Mouse (Mus musculus): Measurements from ENCODE around the gene Tbata. TPM values are rescaled to one million over a fixed set of nuclear protein-coding genes. Genes with fewer than 3 reads are reported as not detected.

Gene Tbata
- polyA plus RNA-seq, 1 experiment from 2014 or later, result 1.2 TPM

DNA sequence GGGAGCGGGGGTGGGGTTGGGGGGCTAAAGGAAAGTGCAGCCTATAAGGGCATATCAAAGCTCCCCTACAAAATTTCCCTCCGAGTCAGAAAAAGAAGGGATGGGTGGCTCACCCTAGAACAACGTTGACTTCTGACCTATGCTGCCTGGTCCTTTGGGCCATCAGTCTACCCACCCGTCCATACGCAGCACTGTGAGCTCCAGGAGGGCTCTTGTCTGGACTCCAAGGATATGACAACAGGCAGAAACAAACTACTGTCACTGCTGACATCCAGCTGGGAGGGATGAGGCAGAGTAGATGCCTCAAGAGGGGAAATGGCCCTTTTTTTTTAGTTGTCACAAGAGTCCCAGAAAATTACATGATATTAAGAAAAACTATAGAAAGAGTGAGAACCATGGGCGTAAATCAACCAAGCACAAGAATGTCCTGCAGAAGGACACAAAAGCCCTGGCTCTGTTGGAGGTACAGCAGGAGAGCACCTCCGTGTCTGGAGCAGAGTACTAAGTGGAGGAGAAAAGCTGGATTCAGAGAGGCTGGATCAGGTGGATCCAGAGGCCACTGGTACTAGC is 4.6 kb downstream of the Tbata start:
- no peak overlapping the region for H3K27ac ChIP-seq (ENCODE audit: low read depth, low read length)
- ATAC-seq, result no peak
- 43% methylated on average over 7 of the region's 7 CpGs for WGBS
- peak overlapping the region; percentile 37; the same call in 1 of the 2 replicates for H3K4me2 ChIP-seq (ENCODE audit: low read length)
- H3K4me3 ChIP-seq (ENCODE audit: low read length), result no peak overlapping the region
- no peaks in the 10 kb centered on the region for H3K9me3 ChIP-seq (ENCODE audit: control insufficient read depth, low read length)
- no peaks in the 10 kb centered on the region for H3K36me3 ChIP-seq (ENCODE audit: control insufficient read depth, insufficient read depth, low read length)
- no peaks in the 10 kb centered on the region for H3K27me3 ChIP-seq (replicated peaks; ENCODE audit: control insufficient read depth, insufficient read depth, low read length)
- no peak overlapping the region for H3K9ac ChIP-seq (ENCODE audit: low read depth, low read length)
- H3K4me1 ChIP-seq (ENCODE audit: control insufficient read depth, insufficient read depth, low read depth, low read length), result no peaks in the 10 kb centered on the region

DNA sequence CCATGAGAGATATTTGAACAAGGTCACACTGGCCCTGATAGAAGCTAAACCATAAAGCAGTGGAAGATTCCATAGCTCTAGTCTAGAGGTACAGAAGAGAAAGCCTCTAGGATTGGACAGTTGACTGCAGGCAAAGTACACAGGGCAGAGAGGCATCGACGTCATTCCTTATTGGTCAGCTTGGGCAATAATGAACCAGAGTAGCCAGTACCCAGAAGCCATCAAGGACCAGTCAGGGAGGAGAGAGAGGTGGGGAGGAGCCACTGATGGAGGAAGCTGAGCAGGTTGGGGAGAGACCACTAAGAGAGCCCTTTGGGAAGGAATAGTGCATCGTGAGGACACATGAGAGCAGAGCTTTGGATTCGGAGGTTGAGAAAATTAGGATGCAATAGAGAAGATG is 6.0 kb downstream of the Tbata start:
- Histone ChIP-seq H3K36me3 (ENCODE audit: control insufficient read depth, insufficient read depth, low read length) (no peaks in the 10 kb centered on the region), H3K4me3 (ENCODE audit: low read length) (no peak overlapping the region), H3K27ac (ENCODE audit: low read depth, low read length) (no peak overlapping the region), H3K27me3 (replicated peaks; ENCODE audit: control insufficient read depth, insufficient read depth, low read length) (no peaks in the 10 kb centered on the region), H3K4me2 (ENCODE audit: low read length) (no peak overlapping the region), H3K9me3 (ENCODE audit: control insufficient read depth, low read length) (no peaks in the 10 kb centered on the region), H3K9ac (ENCODE audit: low read depth, low read length) (no peak overlapping the region), H3K4me1 (ENCODE audit: control insufficient read depth, insufficient read depth, low read depth, low read length) (no peaks in the 10 kb centered on the region)
- 85% methylated on average over 4 of the region's 4 CpGs for WGBS
- ATAC-seq, result no peak

- no peak overlapping the region for H3K4me3 ChIP-seq (ENCODE audit: low read length)
- WGBS, result 88% methylated on average over 8 of the region's 8 CpGs
- no peaks in the 10 kb centered on the region for H3K27me3 ChIP-seq (replicated peaks; ENCODE audit: control insufficient read depth, insufficient read depth, low read length)
- H3K4me1 ChIP-seq (ENCODE audit: control insufficient read depth, insufficient read depth, low read depth, low read length), result no peaks in the 10 kb centered on the region
- ATAC-seq, result no peak
- no peak overlapping the region for H3K9ac ChIP-seq (ENCODE audit: low read depth, low read length)
- no peak overlapping the region for H3K27ac ChIP-seq (ENCODE audit: low read depth, low read length)
- no peaks in the 10 kb centered on the region for H3K36me3 ChIP-seq (ENCODE audit: control insufficient read depth, insufficient read depth, low read length)
- H3K9me3 ChIP-seq (ENCODE audit: control insufficient read depth, low read length), result no peaks in the 10 kb centered on the region
- H3K4me2 ChIP-seq (ENCODE audit: low read length), result no peak overlapping the region
Observed at GRCm38 (mm10) chr10:61178687-61179086, 6.9 kb downstream of the Tbata start.

GRCm38 (mm10) chr10:61179927-61180326 is 8.2 kb downstream of the Tbata start:
- H3K4me3 ChIP-seq (ENCODE audit: low read length), result no peak overlapping the region
- no peak overlapping the region for H3K4me2 ChIP-seq (ENCODE audit: low read length)
- no peaks in the 10 kb centered on the region for H3K9me3 ChIP-seq (ENCODE audit: control insufficient read depth, low read length)
- 68% methylated on average over 6 of the region's 6 CpGs for WGBS
- H3K27me3 ChIP-seq (replicated peaks; ENCODE audit: control insufficient read depth, insufficient read depth, low read length), result no peaks in the 10 kb centered on the region
- H3K27ac ChIP-seq (ENCODE audit: low read depth, low read length), result no peak overlapping the region
- H3K9ac ChIP-seq (ENCODE audit: low read depth, low read length), result no peak overlapping the region
- no peak for ATAC-seq
- no peaks in the 10 kb centered on the region for H3K36me3 ChIP-seq (ENCODE audit: control insufficient read depth, insufficient read depth, low read length)
- no peaks in the 10 kb centered on the region for H3K4me1 ChIP-seq (ENCODE audit: control insufficient read depth, insufficient read depth, low read depth, low read length)

DNA sequence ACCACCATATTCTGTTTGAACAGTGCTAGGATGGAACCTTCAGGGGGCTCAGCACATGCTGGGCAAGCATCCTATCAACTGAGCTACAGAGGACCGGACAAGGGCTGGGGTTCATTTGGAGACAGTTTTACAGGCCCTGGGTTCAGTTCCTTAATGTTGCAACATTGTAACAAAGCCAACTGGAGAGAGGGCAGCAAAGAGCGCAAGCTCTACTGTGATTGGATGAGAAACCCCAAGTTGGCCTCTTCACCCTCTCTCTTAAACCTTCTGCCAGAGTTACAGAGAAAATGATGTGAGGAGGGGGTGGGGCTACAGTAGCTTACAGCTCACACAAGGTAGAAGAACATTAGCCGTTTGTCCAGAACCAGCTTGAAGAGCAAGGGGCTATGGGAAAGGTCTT is 15.2 kb downstream of the Tbata start:
- Histone ChIP-seq H3K9ac (ENCODE audit: low read depth, low read length) (no peak overlapping the region), H3K4me1 (ENCODE audit: control insufficient read depth, insufficient read depth, low read depth, low read length) (no peaks in the 10 kb centered on the region), H3K4me3 (ENCODE audit: low read length) (no peak overlapping the region), H3K27ac (ENCODE audit: low read depth, low read length) (no peak overlapping the region), H3K27me3 (replicated peaks; ENCODE audit: control insufficient read depth, insufficient read depth, low read length) (no peaks in the 10 kb centered on the region), H3K36me3 (ENCODE audit: control insufficient read depth, insufficient read depth, low read length) (no peaks in the 10 kb centered on the region), H3K9me3 (ENCODE audit: control insufficient read depth, low read length) (no peaks in the 10 kb centered on the region), H3K4me2 (ENCODE audit: low read length) (no peak overlapping the region)
- ATAC-seq, result no peak
- 77% methylated on average over 3 of the region's 3 CpGs for WGBS

- no peak overlapping the region for H3K4me2 ChIP-seq (ENCODE audit: low read length)
- H3K9me3 ChIP-seq (ENCODE audit: control insufficient read depth, low read length), result no peaks in the 10 kb centered on the region
- no peak for ATAC-seq
- H3K27ac ChIP-seq (ENCODE audit: low read depth, low read length), result no peak overlapping the region
- no peak overlapping the region for H3K9ac ChIP-seq (ENCODE audit: low read depth, low read length)
- H3K27me3 ChIP-seq (replicated peaks; ENCODE audit: control insufficient read depth, insufficient read depth, low read length), result no peaks in the 10 kb centered on the region
- 70% methylated on average over 3 of the region's 3 CpGs for WGBS
- no peaks in the 10 kb centered on the region for H3K4me1 ChIP-seq (ENCODE audit: control insufficient read depth, insufficient read depth, low read depth, low read length)
- H3K4me3 ChIP-seq (ENCODE audit: low read length), result no peak overlapping the region
- no peaks in the 10 kb centered on the region for H3K36me3 ChIP-seq (ENCODE audit: control insufficient read depth, insufficient read depth, low read length)
Observed at GRCm38 (mm10) chr10:61188010-61188409, 16.3 kb downstream of the Tbata start.

DNA sequence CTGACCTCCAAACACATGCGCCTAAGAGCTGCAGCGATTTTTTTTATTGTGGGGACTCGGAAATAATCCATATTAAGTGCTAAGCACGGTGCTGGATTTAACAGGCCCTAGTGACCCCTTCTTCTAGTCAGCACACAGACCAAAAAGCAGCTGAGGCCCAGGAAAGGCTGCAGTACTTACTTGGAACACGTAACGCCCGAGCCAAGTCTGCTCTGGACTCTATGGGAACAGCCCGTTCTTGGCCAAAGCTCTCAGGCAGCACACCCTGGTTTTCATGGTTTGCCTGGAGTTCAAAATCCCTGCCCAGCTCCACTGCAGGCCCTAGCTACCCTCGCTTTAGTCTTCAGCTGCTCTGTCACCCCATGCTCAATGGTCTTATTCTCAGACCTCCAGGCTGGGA is 22.9 kb downstream of the Tbata start:
- no peaks in the 10 kb centered on the region for H3K27me3 ChIP-seq (replicated peaks; ENCODE audit: control insufficient read depth, insufficient read depth, low read length)
- H3K9me3 ChIP-seq (ENCODE audit: control insufficient read depth, low read length), result no peaks in the 10 kb centered on the region
- 78% methylated on average over 9 of the region's 9 CpGs for WGBS
- no peaks in the 10 kb centered on the region for H3K4me1 ChIP-seq (ENCODE audit: control insufficient read depth, insufficient read depth, low read depth, low read length)
- no peak overlapping the region for H3K4me2 ChIP-seq (ENCODE audit: low read length)
- H3K27ac ChIP-seq (ENCODE audit: low read depth, low read length), result no peak overlapping the region
- H3K9ac ChIP-seq (ENCODE audit: low read depth, low read length), result no peak overlapping the region
- H3K36me3 ChIP-seq (ENCODE audit: control insufficient read depth, insufficient read depth, low read length), result no peaks in the 10 kb centered on the region
- no peak overlapping the region for H3K4me3 ChIP-seq (ENCODE audit: low read length)
- ATAC-seq, result no peak

DNA sequence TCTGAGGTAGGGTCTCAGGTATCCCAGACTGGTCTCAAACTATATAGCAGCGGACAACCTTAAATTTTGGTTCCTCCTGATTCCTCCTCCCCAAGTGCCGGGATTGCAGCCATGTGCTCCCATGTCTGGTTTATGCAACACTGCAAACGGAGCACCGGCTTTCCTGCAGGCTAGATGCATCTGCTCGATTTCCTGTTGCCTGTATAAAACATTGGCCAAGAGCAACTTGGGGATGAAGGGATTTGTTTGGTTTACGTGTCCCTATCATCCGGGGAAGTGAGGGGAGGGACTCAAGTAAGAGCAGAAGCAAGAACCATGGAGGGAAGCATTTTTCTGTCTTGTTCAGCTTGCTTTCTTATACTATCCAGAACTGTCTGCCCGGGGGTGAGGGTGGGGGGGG is 23.5 kb downstream of the Tbata start:
- H3K4me1 ChIP-seq (ENCODE audit: control insufficient read depth, insufficient read depth, low read depth, low read length), result no peaks in the 10 kb centered on the region
- no peak overlapping the region for H3K9ac ChIP-seq (ENCODE audit: low read depth, low read length)
- H3K4me3 ChIP-seq (ENCODE audit: low read length), result no peak overlapping the region
- no peak for ATAC-seq
- H3K27me3 ChIP-seq (replicated peaks; ENCODE audit: control insufficient read depth, insufficient read depth, low read length), result no peaks in the 10 kb centered on the region
- no peak overlapping the region for H3K4me2 ChIP-seq (ENCODE audit: low read length)
- WGBS, result 85% methylated on average over 8 of the region's 8 CpGs
- no peaks in the 10 kb centered on the region for H3K9me3 ChIP-seq (ENCODE audit: control insufficient read depth, low read length)
- no peaks in the 10 kb centered on the region for H3K36me3 ChIP-seq (ENCODE audit: control insufficient read depth, insufficient read depth, low read length)
- H3K27ac ChIP-seq (ENCODE audit: low read depth, low read length), result no peak overlapping the region

- H3K27ac ChIP-seq (ENCODE audit: low read depth, low read length), result no peak overlapping the region
- no peak overlapping the region for H3K9ac ChIP-seq (ENCODE audit: low read depth, low read length)
- H3K4me1 ChIP-seq (ENCODE audit: control insufficient read depth, insufficient read depth, low read depth, low read length), result no peaks in the 10 kb centered on the region
- no peaks in the 10 kb centered on the region for H3K9me3 ChIP-seq (ENCODE audit: control insufficient read depth, low read length)
- no peak for ATAC-seq
- H3K27me3 ChIP-seq (replicated peaks; ENCODE audit: control insufficient read depth, insufficient read depth, low read length), result no peaks in the 10 kb centered on the region
- no peak overlapping the region for H3K4me3 ChIP-seq (ENCODE audit: low read length)
- 91% methylated on average over 5 of the region's 5 CpGs for WGBS
- no peak overlapping the region for H3K4me2 ChIP-seq (ENCODE audit: low read length)
- H3K36me3 ChIP-seq (ENCODE audit: control insufficient read depth, insufficient read depth, low read length), result no peaks in the 10 kb centered on the region
Observed at GRCm38 (mm10) chr10:61195718-61196291, 24.1 kb downstream of the Tbata start.

Measured in hindbrain, embryonic 16.5 days (tissue).